Mouse (Mus musculus) ES-E14 (cell line): ENCODE data around the gene Slc25a16.

ENCODE experiments used
- MAFK ChIP-seq: IDR thresholded peaks from 2 replicates; pipeline ENCODE4 v1.6.1; 2014; ENCODE audit warnings: mild to moderate bottlenecking, low read depth, low read length, inconsistent platforms; ENCODE audit not compliant: insufficient read depth
- ZC3H11A ChIP-seq: IDR thresholded peaks from 2 replicates; pipeline ENCODE4 v1.6.1; 2012; ENCODE audit warnings: low read depth, mild to moderate bottlenecking, inconsistent platforms, low read length, borderline replicate concordance
- ZNF384 ChIP-seq: IDR thresholded peaks from 2 replicates; pipeline ENCODE4 v1.6.1; 2012; ENCODE audit warnings: low read depth, low read length, inconsistent platforms

DNA sequence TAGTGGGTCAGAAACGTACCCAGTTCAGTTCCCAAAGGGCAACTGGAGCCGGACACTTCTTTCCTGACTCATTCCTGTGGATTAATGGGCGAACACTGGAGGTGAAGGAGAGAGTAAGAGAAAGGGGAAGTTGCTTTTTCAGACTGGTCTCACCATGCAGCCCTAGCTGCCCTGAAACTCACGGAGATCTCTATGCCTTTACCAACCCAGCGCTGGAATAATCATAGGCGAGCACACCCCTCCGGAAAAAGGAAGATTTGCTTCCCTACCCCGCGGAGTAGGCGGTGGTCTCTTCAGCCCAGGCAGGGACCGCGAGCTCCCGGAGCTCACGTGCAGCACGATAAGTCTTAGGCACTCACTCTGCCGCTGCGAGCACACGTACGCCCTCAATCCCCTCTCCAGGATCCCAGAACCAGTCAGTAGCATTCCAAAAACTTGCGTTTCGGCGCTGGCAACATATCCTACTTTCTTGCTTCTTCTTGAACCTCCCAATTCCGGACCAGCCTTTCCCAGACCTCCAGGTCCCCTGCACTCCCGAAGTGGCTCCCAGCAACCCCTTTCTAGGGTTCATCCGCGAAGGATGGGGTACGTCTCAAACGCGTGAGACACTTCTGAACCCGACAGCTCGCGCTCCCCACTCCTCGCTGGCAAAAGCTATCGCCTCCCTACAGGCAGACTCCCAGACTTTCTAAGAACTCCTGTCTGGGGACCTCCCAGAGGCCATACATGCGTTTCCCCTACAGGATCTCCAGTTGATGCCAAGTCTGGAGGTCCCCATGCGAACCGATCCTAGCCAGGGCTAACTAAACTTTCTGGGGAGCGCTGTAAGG lies 34.2 kb upstream of the Slc25a16 start:
- TF ChIP-seq ZNF384 (no peak), MAFK (no peak), ZC3H11A (no peak)
